Mouse (Mus musculus) liver, embryonic 12.5 days (tissue): ENCODE measurements around the gene Foxg1. TPM values are rescaled to one million over a fixed set of nuclear protein-coding genes. Genes with fewer than 3 reads are reported as not detected.

ENCODE experiments used
- ATAC-seq: fragments of 200-750 bp; cut with Nextera tagmentation; 2 replicates; pipeline ENCODE4 v1.8.0; 2017; ENCODE audit warnings: moderate number of reproducible peaks, mild to moderate bottlenecking, moderate library complexity
- H3K27ac ChIP-seq: fragments of 300-500 bp; sonication (generic); 2 replicates; pipeline ENCODE4 v1.5.1; 2016; ENCODE audit warnings: mild to moderate bottlenecking
- H3K27me3 ChIP-seq: fragments of 300-500 bp; sonication (generic); replicated peaks from 2 replicates; pipeline ENCODE4 v1.6.1; 2016; ENCODE audit warnings: mild to moderate bottlenecking, moderate library complexity
- H3K36me3 ChIP-seq: fragments of 300-500 bp; sonication (generic); 2 replicates; pipeline ENCODE4 v1.6.1; 2016; ENCODE audit warnings: mild to moderate bottlenecking, moderate library complexity
- H3K4me1 ChIP-seq: fragments of 300-500 bp; sonication (generic); 2 replicates; pipeline ENCODE4 v1.6.1; 2016
- H3K4me2 ChIP-seq: fragments of 300-500 bp; sonication (generic); 2 replicates; pipeline ENCODE4 v1.6.1; 2016; ENCODE audit warnings: mild to moderate bottlenecking, moderate library complexity
- H3K4me3 ChIP-seq: fragments of 300-500 bp; sonication (generic); 2 replicates; pipeline ENCODE4 v1.5.1; 2016; ENCODE audit warnings: mild to moderate bottlenecking, moderate library complexity
- H3K9ac ChIP-seq: fragments of 300-500 bp; sonication (generic); 2 replicates; pipeline ENCODE4 v1.6.1; 2016; ENCODE audit warnings: mild to moderate bottlenecking, moderate library complexity
- H3K9me3 ChIP-seq: fragments of 300-500 bp; sonication (generic); replicated peaks from 2 replicates; pipeline ENCODE4 v1.6.1; 2016; ENCODE audit warnings: mild to moderate bottlenecking, moderate library complexity
- WGBS: fragments of 180-500 bp; shearing (Covaris S2); methylation state at CpG from one replicate; pipeline ENCODE4 v1.1.7; 2016; ENCODE audit not compliant: insufficient replicate concordance; 5-methylcytosine and 5-hydroxymethylcytosine counted together
- polyA plus RNA-seq: library from polyadenylated mRNA; unstranded; fragments of >200 nt; fragmentation: Nextera tagmentation; extraction: Ambion mirVana; gene quantifications from 2 replicates; pipeline ENCODE4 v1.2.1, GENCODE M21; 2016

Foxg1 gene
- polyA plus RNA-seq, 1 experiment from 2014 or later: not detected

DNA sequence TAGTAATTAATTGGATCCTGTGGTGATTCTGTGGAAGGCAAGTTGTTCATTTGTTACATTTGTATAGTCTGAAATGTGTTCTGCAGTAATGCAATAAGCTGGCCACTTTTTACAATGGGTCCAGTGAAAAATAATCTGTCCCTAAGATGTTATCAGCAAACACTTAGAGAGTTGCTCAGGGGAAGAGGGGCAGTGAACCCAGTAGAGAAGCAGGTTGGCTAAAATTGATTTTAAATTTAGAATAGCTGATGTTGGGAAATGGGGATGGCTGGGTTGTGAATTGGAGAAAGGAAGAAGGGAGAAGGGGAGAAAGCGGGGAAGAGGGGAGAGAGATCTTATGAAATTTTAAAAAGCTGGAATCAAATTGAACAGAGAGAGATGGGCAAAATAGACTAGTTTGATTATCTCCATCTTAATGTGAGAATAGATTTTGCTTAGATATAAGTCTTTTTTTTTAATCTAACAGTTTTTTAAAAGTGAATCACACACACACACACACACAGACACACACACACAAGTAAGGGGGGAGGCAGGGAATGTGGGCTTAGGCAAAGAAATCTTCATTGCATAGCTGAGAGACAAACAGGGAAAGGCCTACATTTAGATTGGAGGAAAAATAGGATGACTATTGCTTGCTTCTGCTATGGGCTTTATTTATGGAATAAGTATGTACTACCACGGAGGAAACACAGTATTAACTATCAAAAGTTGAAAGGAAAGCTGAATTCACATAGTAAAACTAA, 5.6 kb downstream of the Foxg1 start:
- 8% methylated on average over 2 of the region's 2 CpGs for WGBS
- no peak for ATAC-seq
- H3K36me3 ChIP-seq: no peaks in the 10 kb centered on the region
- H3K4me1 ChIP-seq: peaks cover 10% of the 10 kb centered on the region; the same call in 1 of the 2 replicates
- H3K4me2 ChIP-seq: no peak overlapping the region
- peaks cover 73% of the 10 kb centered on the region for H3K27me3 ChIP-seq
- no peak overlapping the region for H3K27ac ChIP-seq
- no peak overlapping the region for H3K9ac ChIP-seq
- no peaks in the 10 kb centered on the region for H3K9me3 ChIP-seq
- no peak overlapping the region for H3K4me3 ChIP-seq

DNA sequence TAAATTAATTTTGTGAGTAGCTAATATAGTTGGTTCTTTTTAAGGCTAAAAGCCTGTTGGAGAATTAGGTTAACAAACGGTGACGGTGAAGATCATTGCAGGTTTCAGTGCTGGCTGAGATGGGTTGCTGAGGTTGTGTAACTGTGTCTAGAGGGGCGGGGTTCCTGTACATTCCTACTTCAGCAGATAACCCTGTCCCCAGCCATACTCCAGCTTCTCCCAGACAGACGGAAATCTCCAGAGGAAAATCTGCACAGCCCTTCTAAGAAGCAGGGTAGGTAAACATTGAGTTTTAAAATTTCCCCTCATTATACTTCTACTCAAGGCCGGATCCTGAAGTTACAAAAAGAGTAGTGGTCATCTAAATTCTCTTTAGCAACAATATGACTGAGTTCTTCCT, 7.2 kb downstream of the Foxg1 start:
- peaks cover 67% of the 10 kb centered on the region for H3K27me3 ChIP-seq
- H3K36me3 ChIP-seq: no peaks in the 10 kb centered on the region
- no peak for ATAC-seq
- no peak overlapping the region for H3K9ac ChIP-seq
- H3K9me3 ChIP-seq: no peaks in the 10 kb centered on the region
- no peak overlapping the region for H3K4me3 ChIP-seq
- no peak overlapping the region for H3K4me2 ChIP-seq
- H3K4me1 ChIP-seq: no peaks in the 10 kb centered on the region
- WGBS: 1% methylated on average over 5 of the region's 5 CpGs
- H3K27ac ChIP-seq: no peak overlapping the region

DNA sequence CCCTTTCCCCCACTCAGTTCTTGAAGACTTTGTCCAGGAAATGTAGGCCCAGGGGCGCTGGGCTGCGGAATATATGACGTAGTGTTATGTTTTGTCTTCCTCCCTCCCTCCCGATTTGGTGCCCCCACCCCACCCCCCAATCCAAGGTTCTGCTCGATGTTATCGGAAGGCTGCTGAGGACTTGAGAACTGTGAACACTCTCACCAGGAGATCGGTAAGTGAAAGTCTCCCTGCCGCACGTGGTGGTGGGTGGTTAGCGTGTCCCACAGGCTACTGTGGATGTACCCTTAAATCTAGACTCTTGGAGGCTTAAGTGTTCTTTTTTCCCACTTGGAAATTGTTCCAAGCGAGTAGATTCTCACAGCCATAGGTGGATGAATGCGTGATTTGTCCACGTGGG, 7.8 kb downstream of the Foxg1 start:
- no peak overlapping the region for H3K27ac ChIP-seq
- H3K4me1 ChIP-seq: no peaks in the 10 kb centered on the region
- no peaks in the 10 kb centered on the region for H3K36me3 ChIP-seq
- ATAC-seq: no peak
- 3% methylated on average over 13 of the region's 13 CpGs for WGBS
- H3K4me3 ChIP-seq: no peak overlapping the region
- no peak overlapping the region for H3K4me2 ChIP-seq
- H3K9me3 ChIP-seq: no peaks in the 10 kb centered on the region
- peaks cover 67% of the 10 kb centered on the region for H3K27me3 ChIP-seq
- no peak overlapping the region for H3K9ac ChIP-seq

DNA sequence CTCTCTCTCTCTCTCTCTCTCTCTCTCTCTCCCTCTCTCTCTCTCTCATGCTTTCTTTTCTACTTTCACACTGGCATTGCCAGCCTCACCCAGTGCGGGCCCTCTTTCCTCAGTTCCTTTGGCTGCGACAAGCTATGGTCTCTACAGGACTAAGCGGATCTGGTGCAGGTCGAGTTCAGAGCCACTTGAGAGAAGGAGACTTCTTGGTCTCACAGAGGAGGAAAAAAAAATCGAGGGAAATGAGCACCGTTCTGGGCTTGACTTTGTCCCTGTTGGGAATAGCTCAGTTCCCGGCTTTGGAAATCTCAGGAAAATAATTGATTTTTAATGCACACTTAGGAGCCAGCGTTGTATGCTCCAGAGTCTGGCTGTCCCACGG, 8.5 kb downstream of the Foxg1 start:
- Histone ChIP-seq H3K4me2 (0 out of 2 replicates have a peak overlapping the region, but pooled peaks have one; percentile 15), H3K36me3 (no peaks in the 10 kb centered on the region), H3K27me3 (peaks cover 62% of the 10 kb centered on the region), H3K4me1 (no peaks in the 10 kb centered on the region), H3K4me3 (no peak overlapping the region), H3K9me3 (no peaks in the 10 kb centered on the region), H3K27ac (no peak overlapping the region), H3K9ac (no peak overlapping the region)
- WGBS: 4% methylated on average over 9 of the region's 9 CpGs
- no peak for ATAC-seq

DNA sequence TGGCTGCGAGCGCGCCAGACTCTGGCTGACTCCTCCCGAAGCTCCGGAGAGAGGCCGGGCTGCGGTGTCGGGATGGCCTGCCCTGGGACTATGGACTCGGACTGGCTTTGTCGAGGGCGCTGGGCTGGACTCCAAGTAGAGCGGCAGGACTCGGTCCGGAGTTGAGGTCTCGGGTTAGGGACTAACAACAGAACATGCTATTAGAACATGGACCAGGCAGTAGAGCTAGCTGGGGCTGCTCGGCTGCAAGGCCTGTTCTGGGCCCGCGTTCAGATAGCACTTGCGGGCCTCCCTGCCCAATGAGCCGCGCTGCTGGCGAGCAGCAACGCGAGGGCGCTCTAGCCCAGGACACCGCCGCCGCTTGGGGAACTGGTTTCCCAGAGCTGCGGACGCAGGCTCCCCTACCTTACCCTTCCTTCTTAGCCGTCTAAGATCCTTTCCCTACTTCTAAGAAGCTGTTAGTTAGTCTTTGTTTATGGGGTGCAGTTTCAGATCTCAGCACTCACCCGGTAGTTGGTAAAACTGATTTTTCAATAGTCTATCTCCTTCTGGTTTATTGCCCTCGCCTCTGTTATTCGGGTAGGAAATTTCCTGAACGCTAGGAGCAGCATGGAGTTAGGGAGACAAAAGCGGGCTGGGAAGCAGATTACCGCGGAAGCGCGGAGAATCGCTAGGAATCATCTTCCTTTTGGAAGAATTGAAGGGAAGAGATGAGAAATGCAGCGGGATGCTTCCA, 9.0 kb downstream of the Foxg1 start:
- H3K9ac ChIP-seq: no peak overlapping the region
- peak; percentile 51; the same call in 1 of the 2 replicates for ATAC-seq
- no peaks in the 10 kb centered on the region for H3K4me1 ChIP-seq
- WGBS: under 1% methylated on average over 42 of the region's 42 CpGs
- H3K36me3 ChIP-seq: no peaks in the 10 kb centered on the region
- no peak overlapping the region for H3K4me3 ChIP-seq
- peaks cover 60% of the 10 kb centered on the region for H3K27me3 ChIP-seq
- no peaks in the 10 kb centered on the region for H3K9me3 ChIP-seq
- no peak overlapping the region for H3K27ac ChIP-seq
- H3K4me2 ChIP-seq: 0 out of 2 replicates have a peak overlapping the region, but pooled peaks have one; percentile 15

DNA sequence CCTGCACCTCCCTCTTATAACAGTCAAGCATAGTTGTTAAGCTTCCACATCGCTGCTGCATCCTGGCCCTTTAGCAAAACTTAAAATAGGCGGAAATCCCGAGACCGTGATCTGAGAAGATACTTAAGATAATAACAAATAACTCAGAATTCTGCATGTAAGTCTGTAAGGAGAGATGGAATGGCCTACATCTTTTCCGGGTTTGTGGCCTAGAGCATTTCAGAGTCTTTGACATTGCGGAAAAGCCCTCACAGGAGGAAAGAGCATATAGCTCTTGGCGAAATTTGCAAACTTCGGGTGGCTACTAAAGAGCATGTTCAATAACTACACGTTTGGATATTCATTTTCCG, 9.6 kb downstream of the Foxg1 start:
- Histone ChIP-seq H3K9me3 (no peaks in the 10 kb centered on the region), H3K9ac (no peak overlapping the region), H3K27me3 (peaks cover 60% of the 10 kb centered on the region), H3K4me1 (no peaks in the 10 kb centered on the region), H3K4me3 (no peak overlapping the region), H3K36me3 (no peaks in the 10 kb centered on the region), H3K27ac (no peak overlapping the region), H3K4me2 (no peak overlapping the region)
- WGBS: 3% methylated on average over 10 of the region's 10 CpGs
- ATAC-seq: no peak

DNA sequence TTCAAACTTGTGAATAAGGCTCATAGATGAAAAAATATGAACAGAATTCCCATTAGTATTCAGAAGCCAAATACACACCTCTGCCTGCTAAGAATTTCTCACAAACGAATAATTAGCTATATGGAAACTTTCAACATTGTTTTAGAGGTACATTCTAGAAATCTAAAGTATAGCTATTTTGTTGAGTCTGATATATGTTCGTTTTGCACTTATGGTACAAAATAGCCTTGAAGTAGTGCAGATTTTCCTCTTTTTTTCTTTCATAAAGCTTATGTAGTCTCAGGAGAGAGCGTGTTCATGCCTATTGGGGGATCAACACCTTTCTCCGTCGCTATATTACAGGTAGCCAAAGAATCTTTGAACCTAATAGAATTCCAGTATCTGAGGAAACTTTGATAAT, 10.4 kb downstream of the Foxg1 start:
- no peak overlapping the region for H3K9ac ChIP-seq
- no peak for ATAC-seq
- H3K4me1 ChIP-seq: no peaks in the 10 kb centered on the region
- H3K9me3 ChIP-seq: no peaks in the 10 kb centered on the region
- no peak overlapping the region for H3K4me3 ChIP-seq
- no peak overlapping the region for H3K4me2 ChIP-seq
- 6% methylated on average over 5 of the region's 5 CpGs for WGBS
- H3K27me3 ChIP-seq: peaks cover 63% of the 10 kb centered on the region
- no peaks in the 10 kb centered on the region for H3K36me3 ChIP-seq
- H3K27ac ChIP-seq: no peak overlapping the region

DNA sequence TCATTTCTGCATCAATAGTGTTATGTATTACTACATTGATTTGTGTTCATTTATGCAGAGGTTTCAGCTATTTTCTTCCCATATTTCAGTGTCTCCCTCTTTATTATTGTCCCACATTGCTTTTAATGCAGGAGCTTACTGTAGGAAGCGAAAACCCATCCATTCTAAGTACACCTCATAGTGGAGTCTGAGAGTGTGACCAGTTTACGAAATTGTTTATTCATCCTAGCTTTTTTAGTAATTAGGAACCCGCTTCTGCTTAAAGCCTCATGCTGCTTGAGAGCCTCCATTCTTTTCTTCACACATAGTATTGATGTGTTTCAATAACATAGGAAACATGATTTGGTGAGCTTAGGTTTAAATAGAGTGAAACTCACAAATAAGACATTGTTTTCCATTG, 11.2 kb downstream of the Foxg1 start:
- H3K27me3 ChIP-seq: peaks cover 64% of the 10 kb centered on the region
- no peaks in the 10 kb centered on the region for H3K9me3 ChIP-seq
- no peak for ATAC-seq
- H3K36me3 ChIP-seq: no peaks in the 10 kb centered on the region
- 13% methylated on average over 3 of the region's 3 CpGs for WGBS
- H3K4me2 ChIP-seq: no peak overlapping the region
- no peaks in the 10 kb centered on the region for H3K4me1 ChIP-seq
- no peak overlapping the region for H3K4me3 ChIP-seq
- H3K27ac ChIP-seq: no peak overlapping the region
- no peak overlapping the region for H3K9ac ChIP-seq

DNA sequence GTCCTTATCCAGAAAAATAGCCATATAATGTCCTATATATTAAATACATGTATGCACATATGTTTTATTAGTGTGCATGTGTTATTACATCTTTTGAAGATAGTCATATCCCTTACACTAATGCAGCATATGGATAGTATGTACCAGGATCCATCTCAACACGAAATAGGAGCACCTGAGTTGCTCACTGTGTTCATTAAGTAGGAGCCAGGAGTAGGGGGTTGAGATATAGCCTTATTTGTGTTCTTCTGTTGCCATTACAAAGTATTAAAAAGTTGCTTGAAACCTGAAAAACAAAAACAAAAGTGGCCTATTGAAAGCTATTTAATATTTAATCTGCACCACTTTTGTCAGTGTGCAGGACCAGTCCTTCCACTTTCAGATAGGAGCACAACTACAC, 11.7 kb downstream of the Foxg1 start:
- Histone ChIP-seq H3K27ac (no peak overlapping the region), H3K36me3 (no peaks in the 10 kb centered on the region), H3K4me1 (no peaks in the 10 kb centered on the region), H3K4me2 (no peak overlapping the region), H3K27me3 (peaks cover 66% of the 10 kb centered on the region), H3K9me3 (no peaks in the 10 kb centered on the region), H3K9ac (no peak overlapping the region), H3K4me3 (no peak overlapping the region)
- WGBS: 2% methylated on average over 1 of the region's 1 CpGs
- no peak for ATAC-seq

DNA sequence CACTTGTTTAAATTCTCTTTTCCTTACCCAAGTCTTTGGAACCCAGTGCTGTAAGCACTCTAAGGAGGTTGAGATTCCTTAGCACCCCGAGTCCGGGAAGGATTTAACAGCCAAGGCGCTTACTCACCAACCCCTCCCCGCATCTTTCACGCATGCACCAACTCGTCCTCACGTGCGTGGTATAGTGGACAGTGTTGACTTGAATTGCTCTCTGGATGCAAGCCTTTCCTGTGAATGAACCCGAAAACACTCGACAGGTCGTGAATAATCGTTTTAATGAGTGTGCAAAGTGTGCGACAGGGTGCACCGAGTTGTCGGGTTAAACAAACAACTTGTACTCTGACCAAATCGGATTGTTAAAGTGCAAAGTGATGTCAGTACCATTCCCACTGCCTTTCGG, 12.4 kb downstream of the Foxg1 start:
- H3K9me3 ChIP-seq: no peaks in the 10 kb centered on the region
- no peak overlapping the region for H3K9ac ChIP-seq
- no peak overlapping the region for H3K27ac ChIP-seq
- WGBS: 3% methylated on average over 17 of the region's 17 CpGs
- no peak overlapping the region for H3K4me2 ChIP-seq
- no peaks in the 10 kb centered on the region for H3K4me1 ChIP-seq
- H3K27me3 ChIP-seq: peaks cover 65% of the 10 kb centered on the region
- H3K36me3 ChIP-seq: no peaks in the 10 kb centered on the region
- H3K4me3 ChIP-seq: no peak overlapping the region
- no peak for ATAC-seq

DNA sequence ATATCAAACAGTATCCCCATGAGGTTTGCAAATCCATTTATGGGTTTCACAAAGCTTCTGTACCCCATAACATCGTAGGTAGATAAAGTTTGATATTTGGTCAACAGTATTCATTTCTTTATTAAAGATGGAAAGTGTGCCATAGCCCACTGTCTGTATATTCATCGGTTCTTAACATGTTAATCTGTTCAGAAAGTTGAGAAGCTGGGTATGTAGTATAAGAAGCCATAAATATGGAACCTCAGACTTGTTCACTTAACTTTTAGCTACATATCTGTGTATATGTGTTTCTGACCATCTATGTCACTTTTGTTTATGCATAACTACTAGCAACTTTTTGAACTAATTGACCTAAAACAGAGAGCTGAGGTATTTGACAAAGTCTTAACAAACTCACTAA, 13.5 kb downstream of the Foxg1 start:
- H3K9ac ChIP-seq: no peak overlapping the region
- no peaks in the 10 kb centered on the region for H3K9me3 ChIP-seq
- no peak overlapping the region for H3K27ac ChIP-seq
- WGBS: 19% methylated on average over 2 of the region's 2 CpGs
- H3K36me3 ChIP-seq: no peaks in the 10 kb centered on the region
- peaks cover 65% of the 10 kb centered on the region for H3K27me3 ChIP-seq
- no peak for ATAC-seq
- H3K4me1 ChIP-seq: no peaks in the 10 kb centered on the region
- no peak overlapping the region for H3K4me2 ChIP-seq
- H3K4me3 ChIP-seq: no peak overlapping the region

DNA sequence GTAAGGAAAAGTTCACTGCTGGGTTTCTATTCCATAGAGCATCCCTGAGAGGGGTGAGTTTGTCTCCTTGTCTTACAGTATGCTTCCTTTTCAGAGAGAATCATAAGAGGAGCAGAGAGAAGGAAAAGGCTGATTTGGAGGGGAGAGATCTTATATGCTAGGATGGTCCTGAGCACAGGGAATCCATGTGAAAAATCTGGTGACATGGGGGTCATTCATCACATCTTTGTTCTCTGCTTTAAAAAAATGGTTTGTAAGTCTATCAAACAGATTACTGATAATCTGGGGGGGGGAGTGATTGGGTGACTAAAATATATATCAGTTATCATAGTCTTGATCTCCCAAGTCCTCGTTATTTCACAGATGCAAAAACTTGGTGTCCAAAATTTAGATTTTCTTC, 14.3 kb downstream of the Foxg1 start:
- no peaks in the 10 kb centered on the region for H3K36me3 ChIP-seq
- H3K4me2 ChIP-seq: no peak overlapping the region
- H3K9me3 ChIP-seq: no peaks in the 10 kb centered on the region
- no peak overlapping the region for H3K4me3 ChIP-seq
- H3K4me1 ChIP-seq: no peaks in the 10 kb centered on the region
- no peak for ATAC-seq
- peaks cover 65% of the 10 kb centered on the region for H3K27me3 ChIP-seq
- H3K9ac ChIP-seq: no peak overlapping the region
- no peak overlapping the region for H3K27ac ChIP-seq
- WGBS: 20% methylated on average over 1 of the region's 1 CpGs
